Mouse (Mus musculus) erythroblast, embryonic 14.5 days (primary cell): ENCODE measurements around the gene Fam124b.

ENCODE experiments used
- GATA1 ChIP-seq: IDR thresholded peaks from 2 replicates; pipeline ENCODE4 v1.6.1; 2012; ENCODE audit warnings: low read length, inconsistent platforms, mixed read lengths
- TAL1 ChIP-seq: IDR thresholded peaks from 3 replicates; pipeline ENCODE4 v1.6.1; 2012; ENCODE audit warnings: low read length, inconsistent platforms, mixed read lengths

DNA sequence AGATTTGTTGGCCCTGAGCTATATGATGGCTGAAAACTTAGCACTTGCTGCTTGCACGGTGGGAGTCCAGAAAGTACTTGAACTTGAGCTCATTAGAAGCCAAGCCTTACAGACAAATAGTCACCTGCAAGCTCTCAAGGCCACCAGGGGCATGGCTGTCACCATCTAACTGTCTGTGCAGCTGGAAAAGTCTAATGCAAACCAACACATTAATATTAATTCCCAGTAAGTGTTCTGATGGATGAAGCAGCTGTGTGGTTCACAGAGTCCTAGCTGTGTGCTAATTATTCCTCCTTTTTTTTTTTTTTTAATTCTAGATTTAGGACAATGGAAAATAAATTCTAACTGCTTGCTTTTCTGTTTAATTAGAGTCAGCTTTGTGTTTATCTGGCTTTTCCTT, 63.4 kb downstream of the Fam124b start:
- TF ChIP-seq GATA1 = no peak
- TF ChIP-seq TAL1 = no peak
